Mouse (Mus musculus): Measurements from ENCODE around the gene Alg14.

- TF ChIP-seq EP300 (optimal IDR thresholded peaks at IDR 0.05) (no peak), CTCF (IDR thresholded peaks at IDR 0.05; ENCODE audit: low read depth) (no peak)
Measured at GRCm38 (mm10) chr3:121403449-121403848, 111.9 kb downstream of the Alg14 start.

All from stomach, postnatal 0 days (tissue).